Mouse (Mus musculus) MEL (cell line): ENCODE measurements at regions not wholly inside any gene's neighbourhood (a gene's known extent, or its start where the extent isn't known, plus 50 kb on each side); places are given as distances from the start of the nearest gene placed in this dataset.

Experiments
- DNase-seq: peaks from one replicate; pipeline ENCODE4 v3.0.0; 2011; ENCODE audit warnings: low read depth, low spot score
- H3K27ac ChIP-seq: 2 replicates; pipeline ENCODE4 v1.5.1; 2012; ENCODE audit warnings: low read depth, mild to moderate bottlenecking, control low read depth, low read length, moderate library complexity; ENCODE audit not compliant: control insufficient read depth
- H3K27me3 ChIP-seq, 2 experiments: fragments of 150-350 bp in 1 of 2; sonication (generic) in 1 of 2; 2 replicates each; pipeline ENCODE4 v1.6.1; 2012; ENCODE audit warnings: low read length in 2 of 2, mild to moderate bottlenecking in 2 of 2, improper control_type of control experiment in 1 of 2, moderate library complexity in 1 of 2; ENCODE audit not compliant: insufficient read depth in 2 of 2, control insufficient read depth in 1 of 2
- H3K36me3 ChIP-seq, 2 experiments: 2 replicates each; pipeline ENCODE4 v1.6.1; 2012 to 2014; ENCODE audit warnings: low read length in 2 of 2, improper control_type of control experiment in 1 of 2, inconsistent platforms in 1 of 2, mild to moderate bottlenecking in 1 of 2; ENCODE audit not compliant: insufficient read depth in 2 of 2, control insufficient read depth in 1 of 2
- H3K4me1 ChIP-seq, 2 experiments: fragments of 150-350 bp in 1 of 2; sonication (generic) in 1 of 2; 2 replicates each; pipeline ENCODE4 v1.6.1; 2012; ENCODE audit warnings: low read length in 2 of 2, improper control_type of control experiment in 1 of 2, mild to moderate bottlenecking in 1 of 2; ENCODE audit not compliant: insufficient read depth in 2 of 2, control insufficient read depth in 1 of 2
- H3K4me3 ChIP-seq, 2 experiments: fragments of 150-350 bp in 1 of 2; sonication (generic) in 1 of 2; 2 replicates each; pipeline ENCODE4 v1.5.1; 2012; ENCODE audit warnings: low read depth in 2 of 2, low read length in 2 of 2, mild to moderate bottlenecking in 2 of 2, moderate library complexity in 2 of 2, control low read depth in 1 of 2, improper control_type of control experiment in 1 of 2; ENCODE audit not compliant: control insufficient read depth in 1 of 2, insufficient read depth in 1 of 2
- H3K79me2 ChIP-seq: 2 replicates; pipeline ENCODE4 v1.6.1; 2012; ENCODE audit warnings: mild to moderate bottlenecking, low read length, moderate library complexity; ENCODE audit not compliant: control insufficient read depth, poor library complexity, insufficient read depth
- H3K9ac ChIP-seq: 2 replicates; pipeline ENCODE4 v1.6.1; 2012; ENCODE audit warnings: low read depth, mild to moderate bottlenecking, control low read depth, low read length, moderate library complexity; ENCODE audit not compliant: control insufficient read depth, poor library complexity, severe bottlenecking
- H3K9me3 ChIP-seq: fragments of 150-350 bp; sonication (generic); replicated peaks from 2 replicates; pipeline ENCODE4 v1.6.1; 2012; ENCODE audit warnings: mild to moderate bottlenecking, low read length, improper control_type of control experiment, moderate library complexity; ENCODE audit not compliant: insufficient read depth
- EP300 ChIP-seq, 2 experiments: IDR thresholded peaks; 2 replicates each; pipeline ENCODE4 v1.6.1; 2011; ENCODE audit warnings: improper control_type of control experiment in 2 of 2, low read length in 2 of 2, low read depth in 1 of 2, mild to moderate bottlenecking in 1 of 2
- GABPA ChIP-seq: IDR thresholded peaks from 2 replicates; pipeline ENCODE4 v1.6.1; 2012; ENCODE audit warnings: low read depth, mild to moderate bottlenecking, inconsistent platforms, low read length, improper control_type of control experiment, moderate library complexity
- GATA1 ChIP-seq: IDR thresholded peaks from 2 replicates; pipeline ENCODE4 v1.6.1; 2011; ENCODE audit warnings: low read depth, low read length, improper control_type of control experiment
- JUND ChIP-seq: IDR thresholded peaks from 2 replicates; pipeline ENCODE4 v1.6.1; 2011; ENCODE audit warnings: low read depth, mild to moderate bottlenecking, improper control_type of control experiment, low read length
- KAT2A ChIP-seq: conservative IDR thresholded peaks from 2 replicates; pipeline ENCODE4 v1.6.1; 2012; ENCODE audit warnings: low read depth, low read length, improper control_type of control experiment, inconsistent platforms
- MAFK ChIP-seq: IDR thresholded peaks from 2 replicates; pipeline ENCODE4 v1.6.1; 2011; ENCODE audit warnings: low read depth, mild to moderate bottlenecking, low read length, improper control_type of control experiment, borderline replicate concordance
- MAX ChIP-seq: IDR thresholded peaks from 2 replicates; pipeline ENCODE4 v1.6.1; 2011; ENCODE audit warnings: low read length, improper control_type of control experiment
- MAZ ChIP-seq: IDR thresholded peaks from 2 replicates; pipeline ENCODE4 v1.6.1; 2012; ENCODE audit warnings: low read depth, mild to moderate bottlenecking, inconsistent platforms, low read length, improper control_type of control experiment
- MEF2A ChIP-seq: IDR thresholded peaks from 2 replicates; pipeline ENCODE4 v1.6.1; 2014; ENCODE audit warnings: low read depth, mild to moderate bottlenecking, inconsistent platforms, low read length, improper control_type of control experiment; ENCODE audit not compliant: poor library complexity, insufficient replicate concordance, severe bottlenecking; ENCODE audit errors: extremely low read depth
- NELFE ChIP-seq: IDR thresholded peaks from 2 replicates; pipeline ENCODE4 v1.6.1; 2011; ENCODE audit warnings: low read depth, low read length, improper control_type of control experiment
- NRF1 ChIP-seq: IDR thresholded peaks from 2 replicates; pipeline ENCODE4 v1.6.1; 2014; ENCODE audit warnings: low read depth, mild to moderate bottlenecking, inconsistent platforms, low read length, improper control_type of control experiment, moderate library complexity; ENCODE audit not compliant: poor library complexity, insufficient read depth, severe bottlenecking
- POLR2AphosphoS2 ChIP-seq: IDR thresholded peaks from 2 replicates; pipeline ENCODE4 v1.6.1; 2011; ENCODE audit warnings: low read length, improper control_type of control experiment
- POLR2AphosphoS5 ChIP-seq: IDR thresholded peaks from 2 replicates; pipeline ENCODE4 v1.6.1; 2012; ENCODE audit warnings: low read depth, borderline replicate concordance, mild to moderate bottlenecking, inconsistent platforms, low read length, moderate library complexity, mixed read lengths
- TCF12 ChIP-seq: IDR thresholded peaks from 2 replicates; pipeline ENCODE4 v1.6.1; 2014; ENCODE audit warnings: low read depth, mild to moderate bottlenecking, inconsistent platforms, low read length, improper control_type of control experiment, moderate library complexity
- USF2 ChIP-seq, 2 experiments: IDR thresholded peaks; 2 replicates each; pipeline ENCODE4 v1.6.1; 2011 to 2012; ENCODE audit warnings: improper control_type of control experiment in 2 of 2, low read length in 2 of 2, borderline replicate concordance in 1 of 2, inconsistent platforms in 1 of 2, low read depth in 1 of 2, mild to moderate bottlenecking in 1 of 2; ENCODE audit not compliant: insufficient read depth in 1 of 2
- ZC3H11A ChIP-seq: IDR thresholded peaks from 2 replicates; pipeline ENCODE4 v1.6.1; 2012; ENCODE audit warnings: low read depth, mild to moderate bottlenecking, inconsistent platforms, low read length, improper control_type of control experiment
- ZKSCAN1 ChIP-seq: IDR thresholded peaks from 2 replicates; pipeline ENCODE4 v1.6.1; 2012; ENCODE audit warnings: low read depth, mild to moderate bottlenecking, inconsistent platforms, low read length, improper control_type of control experiment, moderate library complexity
- ZNF384 ChIP-seq: IDR thresholded peaks from 2 replicates; pipeline ENCODE4 v1.6.1; 2012; ENCODE audit warnings: low read depth, mild to moderate bottlenecking, inconsistent platforms, low read length, improper control_type of control experiment

DNA sequence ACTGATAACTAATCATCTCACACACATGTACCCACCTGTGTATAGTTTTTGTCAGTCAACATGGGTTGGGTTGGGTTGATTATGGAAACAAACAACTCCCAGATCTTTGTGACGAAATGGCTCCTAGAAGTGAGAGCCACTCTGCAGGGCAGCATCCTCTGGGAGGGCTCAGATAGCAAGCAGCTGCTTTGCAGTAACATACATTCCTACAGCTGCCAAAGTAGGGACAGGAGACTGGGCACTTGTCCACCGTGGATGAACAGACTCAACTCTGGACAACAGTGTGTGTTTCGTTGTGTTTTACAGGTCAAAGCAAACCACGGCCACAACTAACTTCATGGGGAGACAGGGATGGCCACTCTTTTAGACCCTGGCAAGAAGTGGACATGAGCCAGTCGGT lies 142.7 kb upstream of the Dapk1 start:
- no peak for DNase-seq
- H3K9ac ChIP-seq = no peak overlapping the region

DNA sequence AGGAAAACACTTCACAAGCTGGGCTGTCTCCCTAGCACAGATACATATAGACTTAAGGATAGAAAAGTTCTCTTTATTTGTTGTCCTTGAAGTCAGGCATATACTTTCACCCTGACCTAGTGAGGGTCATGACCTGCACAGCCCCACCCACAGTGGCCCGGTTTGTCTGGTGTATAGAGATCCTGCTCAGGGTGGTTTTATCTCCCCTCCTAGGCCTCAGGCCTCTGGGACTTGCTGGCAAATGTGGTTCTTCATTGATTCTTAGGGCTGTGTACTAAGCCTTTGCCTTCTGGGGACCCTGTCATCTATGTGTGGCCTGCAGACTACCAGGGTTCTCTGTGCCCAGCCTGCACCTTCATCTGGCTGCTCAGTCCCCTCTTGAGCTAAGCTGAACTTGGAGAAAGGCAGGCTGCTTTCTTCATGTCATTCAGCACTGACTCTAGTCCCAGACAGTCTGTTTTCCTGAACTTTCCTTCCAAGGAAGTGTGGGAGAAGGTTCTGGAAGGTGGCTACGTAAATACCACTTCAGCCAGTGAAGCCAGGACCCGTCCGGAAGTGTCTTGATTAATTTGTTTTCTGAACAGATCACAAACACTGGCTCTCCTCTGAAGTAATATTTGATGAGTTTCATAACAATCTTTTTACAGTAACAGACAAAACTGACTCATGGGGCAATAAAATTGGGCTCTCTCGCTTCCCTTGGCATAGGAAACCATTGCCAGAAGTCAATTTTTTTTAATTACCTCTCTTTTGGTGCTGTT lies 135.0 kb upstream of the Dapk1 start:
- no peaks in the 10 kb centered on the region for H3K4me1 ChIP-seq
- no peak overlapping the region for H3K9ac ChIP-seq
- no peak overlapping the region for H3K27ac ChIP-seq
- no peaks in the 10 kb centered on the region for H3K79me2 ChIP-seq
- no peak overlapping the region for H3K4me3 ChIP-seq
- no peaks in the 10 kb centered on the region for H3K27me3 ChIP-seq
- no peaks in the 10 kb centered on the region for H3K36me3 ChIP-seq
- no peaks in the 10 kb centered on the region for H3K9me3 ChIP-seq
- no peak for TF ChIP-seq NELFE
- TF ChIP-seq TCF12 = no peak
- no peak for DNase-seq

More for the DNA sequence above, 142.7 kb upstream of the Dapk1 start:
- H3K4me3 ChIP-seq = no peak overlapping the region
- H3K36me3 ChIP-seq = peaks cover 0 to 4% of the 10 kb centered on the region in 2 experiments; a peak in 2 of 4 replicates
- H3K27me3 ChIP-seq = peaks cover 0 to 3% of the 10 kb centered on the region in 2 experiments; a peak in 1 of 4 replicates
- peaks cover 0 to 3% of the 10 kb centered on the region in 2 experiments; a peak in 1 of 4 replicates for H3K4me1 ChIP-seq
- no peaks in the 10 kb centered on the region for H3K9me3 ChIP-seq
- no peaks in the 10 kb centered on the region for H3K79me2 ChIP-seq
- no peak overlapping the region for H3K27ac ChIP-seq
- TF ChIP-seq JUND (no peak), POLR2AphosphoS5 (no peak), GATA1 (no peak), EP300 (IDR thresholded peaks at IDR 0.05; ENCODE audit: low read depth in 1 of 2, low read length in 2 of 2) (no peak), MAFK (no peak), MAZ (no peak), USF2 (IDR thresholded peaks at IDR 0.05; ENCODE audit: borderline replicate concordance in 1 of 2, insufficient read depth in 1 of 2, low read depth in 1 of 2, low read length in 2 of 2) (no peak), MAX (no peak), MEF2A (no peak), POLR2AphosphoS2 (no peak), NRF1 (no peak), ZC3H11A (no peak), KAT2A (no peak), ZKSCAN1 (no peak), ZNF384 (no peak), GABPA (no peak)
- TF ChIP-seq, all 39 proteins: peak for 0
